Mouse (Mus musculus) heart, postnatal 0 days (tissue): Measurements from ENCODE around the gene Fgfr2. TPM values are rescaled to one million over a fixed set of nuclear protein-coding genes. Genes with fewer than 3 reads are reported as not detected.

Experiments
- ATAC-seq: fragments of 200-750 bp; cut with Nextera tagmentation; 2 replicates; pipeline ENCODE4 v1.8.0; 2017; ENCODE audit warnings: low read depth, moderate number of reproducible peaks, moderate library complexity; ENCODE audit not compliant: insufficient read depth
- DNase-seq: peaks from one replicate; pipeline ENCODE4 v3.0.0-alpha.2; 2016; ENCODE audit warnings: low spot score
- H3K27ac ChIP-seq: fragments of 300-500 bp; sonication (generic); 2 replicates; pipeline ENCODE4 v1.5.1; 2014; ENCODE audit warnings: low read depth, mild to moderate bottlenecking
- H3K27me3 ChIP-seq: fragments of 300-500 bp; sonication (generic); 2 replicates; pipeline ENCODE4 v1.6.1; 2014; ENCODE audit warnings: low read length, mixed read lengths; ENCODE audit not compliant: control insufficient read depth, insufficient read depth
- H3K36me3 ChIP-seq: fragments of 300-500 bp; sonication (generic); replicated peaks from 2 replicates; pipeline ENCODE4 v1.6.1; 2014; ENCODE audit warnings: low read length, mixed read lengths; ENCODE audit not compliant: control insufficient read depth, insufficient read depth
- H3K4me1 ChIP-seq: fragments of 300-500 bp; sonication (generic); 2 replicates; pipeline ENCODE4 v1.6.1; 2014; ENCODE audit warnings: antibody characterized with exemption; ENCODE audit not compliant: control insufficient read depth, insufficient read depth
- H3K4me2 ChIP-seq: fragments of 300-500 bp; sonication (generic); 2 replicates; pipeline ENCODE4 v1.6.1; 2014; ENCODE audit warnings: low read depth, mild to moderate bottlenecking, low read length, moderate library complexity
- H3K4me3 ChIP-seq: fragments of 300-500 bp; sonication (generic); 2 replicates; pipeline ENCODE4 v1.5.1; 2014; ENCODE audit warnings: low read depth, low read length
- H3K9ac ChIP-seq: fragments of 300-500 bp; sonication (generic); replicated peaks from 2 replicates; pipeline ENCODE4 v1.6.1; 2014; ENCODE audit warnings: low read depth, low read length, mixed read lengths
- H3K9me3 ChIP-seq: fragments of 300-500 bp; sonication (generic); replicated peaks from 2 replicates; pipeline ENCODE4 v1.6.1; 2016; ENCODE audit warnings: low read length; ENCODE audit not compliant: control insufficient read depth
- CTCF ChIP-seq: IDR thresholded peaks from 2 replicates; pipeline ENCODE4 v1.5.1; 2016; ENCODE audit warnings: antibody characterized with exemption, control low read depth, low read depth
- EP300 ChIP-seq: IDR thresholded peaks from 2 replicates; pipeline ENCODE4 v1.6.1; 2016; ENCODE audit warnings: antibody characterized with exemption, low read depth
- WGBS: fragments of 180-500 bp; shearing (Covaris S2); extraction: QIAGEN DNeasy Blood & Tissue Kit; methylation state at CpG from one replicate; pipeline ENCODE4 v1.1.7; 2014; 5-methylcytosine and 5-hydroxymethylcytosine counted together
- polyA plus RNA-seq: library from polyadenylated mRNA; unstranded; fragments of >200 nt; fragmentation: Nextera tagmentation; extraction: Ambion mirVana; gene quantifications from 2 replicates; pipeline ENCODE4 v1.2.1, GENCODE M21; 2015
- total RNA-seq: library from RNA; depleted of rRNA; stranded (reverse); fragments of >200 nt; gene quantifications from 2 replicates; pipeline ENCODE4 v1.2.3, GENCODE M21; 2014; ENCODE audit warnings: low replicate concordance

The Fgfr2 gene
- total and polyA plus RNA-seq, 2 experiments from 2014 or later = 3.8 to 11.5 TPM

DNA sequence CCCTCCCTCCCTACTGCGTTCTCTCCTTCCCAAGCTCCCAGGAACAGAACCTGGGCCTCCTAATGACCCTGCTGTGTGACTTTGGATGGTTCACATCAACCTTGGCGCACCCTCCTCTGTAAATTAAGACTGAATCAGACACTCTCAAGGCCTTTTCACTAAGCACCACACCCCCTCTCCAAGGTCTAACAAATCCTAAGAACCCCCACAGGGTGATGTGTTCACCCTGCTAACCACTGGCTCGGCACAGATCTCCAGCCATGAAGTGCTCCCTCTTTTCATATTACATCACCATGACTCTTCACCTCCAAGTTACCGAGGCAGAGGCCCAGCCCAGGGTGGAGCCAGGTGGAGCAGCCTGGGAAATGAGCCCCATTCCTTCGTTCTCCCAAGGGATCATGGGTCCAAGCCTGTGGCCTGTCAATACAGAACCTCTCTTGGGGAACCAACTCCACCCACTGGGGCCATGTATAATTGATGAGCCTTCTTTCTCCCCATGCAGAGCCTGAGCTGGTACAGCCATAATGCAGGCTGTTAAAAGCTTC, 777.6 kb downstream of the Fgfr2 start:
- no peak for DNase-seq
- no peaks in the 10 kb centered on the region for H3K9me3 ChIP-seq
- H3K4me3 ChIP-seq = no peak overlapping the region
- H3K4me2 ChIP-seq = no peak overlapping the region
- no peak for ATAC-seq
- H3K9ac ChIP-seq = no peak overlapping the region
- H3K36me3 ChIP-seq = no peaks in the 10 kb centered on the region
- H3K27ac ChIP-seq = no peak overlapping the region
- 70% methylated on average over 5 of the region's 5 CpGs for WGBS
- TF ChIP-seq EP300 (no peak), CTCF (no peak)
- H3K27me3 ChIP-seq = no peaks in the 10 kb centered on the region
- H3K4me1 ChIP-seq = no peaks in the 10 kb centered on the region

- no peaks in the 10 kb centered on the region for H3K9me3 ChIP-seq
- DNase-seq = no peak
- no peak overlapping the region for H3K4me2 ChIP-seq
- no peaks in the 10 kb centered on the region for H3K27me3 ChIP-seq
- no peak overlapping the region for H3K4me3 ChIP-seq
- no peak overlapping the region for H3K27ac ChIP-seq
- no peak overlapping the region for H3K9ac ChIP-seq
- ATAC-seq = no peak
- WGBS = 50% methylated on average over 4 of the region's 4 CpGs
- H3K36me3 ChIP-seq = no peaks in the 10 kb centered on the region
- no peak for TF ChIP-seq EP300
- H3K4me1 ChIP-seq = no peaks in the 10 kb centered on the region
These were observed 778.5 kb downstream of the Fgfr2 start for GRCm38 (mm10) chr7:132344606-132345005.

DNA sequence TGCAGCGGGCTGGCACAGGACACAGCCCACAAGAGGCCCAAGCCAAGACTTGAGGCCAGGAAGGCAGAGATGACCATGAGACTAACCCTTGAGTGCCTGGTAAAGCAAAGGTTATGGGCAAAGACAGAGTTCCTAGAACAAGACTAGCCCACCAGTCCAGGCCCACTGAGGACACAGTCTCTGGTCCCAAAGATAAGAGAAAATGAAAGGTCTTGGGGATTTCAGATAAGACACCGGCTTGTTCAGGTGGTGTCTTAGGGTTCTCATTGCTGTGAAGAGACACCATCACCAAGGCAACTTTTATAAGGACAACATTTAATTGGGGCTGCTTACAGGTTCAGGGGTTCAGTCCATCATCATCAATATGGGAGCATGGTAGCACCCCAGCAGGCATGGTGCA, 779.2 kb downstream of the Fgfr2 start:
- Histone ChIP-seq H3K4me3 (no peak overlapping the region), H3K36me3 (no peaks in the 10 kb centered on the region), H3K9me3 (no peaks in the 10 kb centered on the region), H3K27me3 (no peaks in the 10 kb centered on the region), H3K4me2 (no peak overlapping the region), H3K4me1 (peaks cover 4% of the 10 kb centered on the region; the same call in 1 of the 2 replicates), H3K9ac (no peak overlapping the region), H3K27ac (no peak overlapping the region)
- TF ChIP-seq CTCF = no peak
- TF ChIP-seq EP300 = no peak
- DNase-seq (no peak), ATAC-seq (no peak)
- 80% methylated on average over 2 of the region's 2 CpGs for WGBS

DNA sequence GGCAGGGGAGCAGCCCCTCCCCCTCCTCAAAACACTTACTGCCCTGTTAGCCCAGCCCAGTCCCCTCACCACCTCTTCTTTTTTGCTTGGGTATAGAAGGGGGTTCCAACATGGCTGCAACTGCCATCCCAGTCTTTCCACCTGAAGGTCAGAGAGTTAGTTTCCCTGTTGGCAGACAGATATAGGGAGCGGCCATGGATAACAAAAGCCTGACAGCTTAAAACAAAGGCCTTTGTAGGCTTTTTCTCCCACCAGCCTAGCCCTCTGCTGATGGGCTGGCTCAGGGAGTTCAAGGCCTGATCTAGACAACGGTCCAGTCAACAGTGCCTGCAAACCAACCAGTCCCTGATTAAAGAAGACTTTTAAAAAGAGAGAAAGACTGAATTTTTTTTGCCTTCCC, 780.0 kb downstream of the Fgfr2 start:
- ATAC-seq = no peak
- no peaks in the 10 kb centered on the region for H3K36me3 ChIP-seq
- WGBS = 78% methylated on average over 2 of the region's 2 CpGs
- H3K9ac ChIP-seq = no peak overlapping the region
- no peaks in the 10 kb centered on the region for H3K27me3 ChIP-seq
- DNase-seq = no peak
- H3K4me3 ChIP-seq = no peak overlapping the region
- no peak overlapping the region for H3K27ac ChIP-seq
- no peak for TF ChIP-seq EP300
- TF ChIP-seq CTCF = no peak
- peaks cover 4% of the 10 kb centered on the region; the same call in 1 of the 2 replicates for H3K4me1 ChIP-seq
- H3K9me3 ChIP-seq = no peaks in the 10 kb centered on the region
- H3K4me2 ChIP-seq = no peak overlapping the region

DNA sequence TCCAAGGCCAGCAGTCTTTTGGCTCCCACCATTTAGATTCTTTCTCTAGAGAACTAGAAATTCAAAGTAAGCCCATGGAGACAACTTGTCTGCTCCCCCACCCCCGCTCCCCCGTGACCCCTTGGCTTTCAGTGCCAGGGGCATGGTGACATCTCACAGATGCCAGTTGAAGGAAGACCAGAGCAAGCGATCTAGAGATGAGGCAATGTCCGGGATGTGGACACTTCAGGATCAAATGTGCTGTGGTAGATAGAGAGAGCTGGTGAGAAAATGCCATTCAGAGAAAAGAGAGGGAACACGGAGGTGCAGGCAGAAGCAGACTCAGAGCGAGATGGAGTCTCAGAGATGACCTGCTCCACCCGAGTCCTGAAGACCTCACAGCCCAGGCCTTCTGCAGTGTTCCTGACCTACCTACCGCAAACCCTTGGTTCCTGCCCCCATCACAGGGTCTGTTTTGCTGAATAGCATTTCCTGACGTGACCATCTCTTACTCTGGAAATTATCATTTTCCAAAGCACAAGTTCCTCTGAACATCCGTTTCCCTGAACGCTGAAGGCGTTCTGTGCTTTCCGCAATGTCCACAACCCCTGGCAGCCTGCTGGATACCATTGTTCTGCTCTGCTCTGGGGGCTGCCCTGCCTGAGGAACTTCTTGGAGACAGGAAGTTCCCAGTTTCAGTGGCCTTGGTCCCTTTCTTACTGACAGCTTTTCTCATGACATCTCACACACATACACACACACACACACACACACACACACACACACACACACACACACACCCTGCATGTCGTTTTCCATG, 783.9 kb downstream of the Fgfr2 start:
- Histone ChIP-seq H3K36me3 (no peaks in the 10 kb centered on the region), H3K9ac (no peak overlapping the region), H3K9me3 (no peaks in the 10 kb centered on the region), H3K27me3 (no peaks in the 10 kb centered on the region), H3K4me2 (no peak overlapping the region), H3K4me3 (no peak overlapping the region), H3K4me1 (peaks cover 13% of the 10 kb centered on the region), H3K27ac (peak overlapping the region; percentile 90)
- ATAC-seq = peak; percentile 74
- peak; percentile 59 for DNase-seq
- WGBS = 55% methylated on average over 14 of the region's 14 CpGs
- TF ChIP-seq EP300 (peak; percentile 75), CTCF (no peak)

DNA sequence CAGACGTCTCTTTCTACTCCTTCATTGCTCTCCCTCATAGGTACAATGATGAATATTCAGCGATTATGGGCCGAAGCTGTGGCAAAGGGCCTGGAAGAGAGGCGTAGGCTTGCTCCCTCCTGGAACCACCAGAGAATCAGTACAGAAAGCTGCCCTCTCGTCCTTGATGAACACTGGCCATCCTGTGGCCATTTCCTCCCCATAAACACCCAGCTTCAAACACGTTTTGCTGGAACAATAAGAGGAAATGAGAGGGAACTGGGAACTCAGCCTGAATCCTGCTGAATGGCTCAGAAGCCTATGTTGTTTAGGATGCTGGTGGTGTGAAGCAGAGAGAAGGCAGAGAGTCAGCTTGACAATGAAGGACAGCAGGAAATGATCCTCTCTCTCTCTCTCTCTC, 784.8 kb downstream of the Fgfr2 start:
- Histone ChIP-seq H3K9ac (no peak overlapping the region), H3K27ac (peak overlapping the region; percentile 90), H3K4me1 (peaks cover 13% of the 10 kb centered on the region), H3K4me2 (no peak overlapping the region), H3K4me3 (no peak overlapping the region), H3K27me3 (no peaks in the 10 kb centered on the region), H3K9me3 (no peaks in the 10 kb centered on the region), H3K36me3 (no peaks in the 10 kb centered on the region)
- ATAC-seq = peak; percentile 58
- DNase-seq = peak; percentile 48
- TF ChIP-seq CTCF = no peak
- TF ChIP-seq EP300 = 0 out of 2 replicates have a peak, but pooled peaks have one; percentile 29
- WGBS = 58% methylated on average over 6 of the region's 6 CpGs
